Mouse (Mus musculus): ENCODE measurements around the gene Syp. TPM values are rescaled to one million over a fixed set of nuclear protein-coding genes. Genes with fewer than 3 reads are reported as not detected.
A peak's percentile ranks its signal among the peaks of the same experiment; 100 is the strongest.

Gene Syp
- polyA plus RNA-seq, 1 experiment = 1,108 TPM

DNA sequence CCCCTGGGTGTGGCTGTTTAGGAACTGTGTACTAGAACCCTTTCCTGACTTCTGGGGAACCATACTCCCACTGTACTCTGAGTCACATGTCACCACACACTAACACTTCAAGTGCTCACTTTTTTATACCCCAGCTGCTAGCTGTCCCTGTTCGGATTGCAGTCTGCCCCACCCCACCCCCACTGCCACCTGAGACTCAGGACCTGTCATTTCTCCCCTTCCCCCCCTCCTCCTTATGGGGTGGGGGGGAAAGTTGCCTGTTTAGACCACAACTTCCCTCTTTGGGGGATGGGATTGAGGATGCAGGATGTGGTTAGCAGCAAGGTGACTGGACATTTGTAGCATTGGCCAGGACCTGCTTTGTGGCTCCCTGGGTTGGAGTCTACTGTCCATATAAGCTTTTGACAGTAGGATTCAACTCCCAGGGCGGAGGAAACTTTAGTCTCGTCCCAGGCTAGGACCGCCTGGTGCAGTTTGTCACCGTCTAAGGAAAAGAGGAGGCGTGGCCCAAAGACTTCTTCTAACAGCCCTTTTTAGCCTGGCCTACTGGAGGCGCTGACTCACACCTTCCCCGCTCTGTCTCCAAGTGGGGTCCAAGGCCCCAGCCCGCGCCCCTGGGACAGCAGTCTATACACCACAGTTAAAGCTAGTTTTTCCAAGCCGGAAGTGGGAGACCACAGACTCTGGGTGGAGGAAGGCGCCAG is 35.5 kb downstream of the Syp start:
- no peaks in the 10 kb centered on the region for H3K4me1 ChIP-seq (ENCODE audit: control insufficient read depth, insufficient read depth, low read length)
- H3K27ac ChIP-seq (ENCODE audit: insufficient read depth, low read length) = no peak overlapping the region
- TF ChIP-seq CTCF (IDR thresholded peaks at IDR 0.05; ENCODE audit: extremely low read depth, insufficient read depth, low read length) (no peak), POLR2A (IDR thresholded peaks at IDR 0.05; ENCODE audit: extremely low read depth, insufficient read depth, low read length) (no peak)
- H3K4me3 ChIP-seq (ENCODE audit: insufficient read depth, low read length) = no peak overlapping the region; the same call in 1 of the 2 replicates

- TF ChIP-seq CTCF (IDR thresholded peaks at IDR 0.05; ENCODE audit: extremely low read depth, insufficient read depth, low read length) (no peak), POLR2A (IDR thresholded peaks at IDR 0.05; ENCODE audit: extremely low read depth, insufficient read depth, low read length) (no peak)
- no peak overlapping the region for H3K27ac ChIP-seq (ENCODE audit: insufficient read depth, low read length)
- peak overlapping the region; percentile 47 for H3K4me3 ChIP-seq (ENCODE audit: insufficient read depth, low read length)
- H3K4me1 ChIP-seq (ENCODE audit: control insufficient read depth, insufficient read depth, low read length) = no peaks in the 10 kb centered on the region
These were observed 36.2 kb downstream of the Syp start for GRCm38 (mm10) chrX:7674284-7675000.

GRCm38 (mm10) chrX:7675001-7675380 is 36.7 kb downstream of the Syp start:
- Histone ChIP-seq H3K27ac (ENCODE audit: insufficient read depth, low read length) (no peak overlapping the region), H3K4me1 (ENCODE audit: control insufficient read depth, insufficient read depth, low read length) (no peaks in the 10 kb centered on the region), H3K4me3 (ENCODE audit: insufficient read depth, low read length) (peak overlapping the region; percentile 47)
- no peak for TF ChIP-seq POLR2A (IDR thresholded peaks at IDR 0.05; ENCODE audit: extremely low read depth, insufficient read depth, low read length)
- TF ChIP-seq CTCF (IDR thresholded peaks at IDR 0.05; ENCODE audit: extremely low read depth, insufficient read depth, low read length) = no peak

GRCm38 (mm10) chrX:7678986-7679385 is 40.7 kb downstream of the Syp start:
- no peak overlapping the region for H3K4me3 ChIP-seq (ENCODE audit: insufficient read depth, low read length)
- H3K27ac ChIP-seq (ENCODE audit: insufficient read depth, low read length) = no peak overlapping the region
- TF ChIP-seq POLR2A (IDR thresholded peaks at IDR 0.05; ENCODE audit: extremely low read depth, insufficient read depth, low read length) (no peak), CTCF (IDR thresholded peaks at IDR 0.05; ENCODE audit: extremely low read depth, insufficient read depth, low read length) (0 out of 2 replicates have a peak, but pooled peaks have one; percentile 12)
- no peaks in the 10 kb centered on the region for H3K4me1 ChIP-seq (ENCODE audit: control insufficient read depth, insufficient read depth, low read length)

DNA sequence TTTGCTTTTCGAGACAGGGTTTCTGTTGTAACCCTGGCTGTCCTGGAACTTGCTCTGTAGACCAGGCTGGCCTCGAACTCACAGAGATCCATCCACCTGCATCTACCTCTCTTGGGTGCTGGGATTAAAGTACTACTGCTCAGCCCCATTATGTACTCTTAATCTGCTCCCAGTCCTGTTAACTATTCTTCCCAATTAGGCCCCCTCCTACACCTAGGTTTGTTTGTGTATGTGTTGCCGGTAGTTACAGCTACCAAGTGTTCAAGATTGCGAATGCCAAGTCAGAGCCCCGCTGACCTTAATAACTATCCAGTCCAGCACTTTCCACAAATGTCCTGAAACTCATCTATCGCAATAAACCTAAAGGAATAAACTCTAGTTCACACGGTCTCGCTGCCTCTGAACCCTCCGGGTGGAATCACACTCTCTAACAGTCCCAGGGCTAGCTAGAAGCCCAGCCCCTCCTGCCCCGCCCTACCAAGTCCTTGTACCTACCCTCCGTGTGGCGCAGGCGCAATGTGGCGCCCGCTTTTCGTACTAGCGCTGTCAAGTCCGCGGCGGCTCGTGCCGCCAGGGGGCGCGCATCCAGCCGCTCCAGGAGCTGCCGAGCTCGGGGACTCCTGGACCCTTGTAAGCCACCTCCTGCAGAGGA is 41.3 kb downstream of the Syp start:
- TF ChIP-seq CTCF (IDR thresholded peaks at IDR 0.05; ENCODE audit: extremely low read depth, insufficient read depth, low read length) = peak; percentile 13; the same call in 1 of the 2 replicates
- TF ChIP-seq POLR2A (IDR thresholded peaks at IDR 0.05; ENCODE audit: extremely low read depth, insufficient read depth, low read length) = no peak
- H3K27ac ChIP-seq (ENCODE audit: insufficient read depth, low read length) = no peak overlapping the region
- H3K4me3 ChIP-seq (ENCODE audit: insufficient read depth, low read length) = no peak overlapping the region
- H3K4me1 ChIP-seq (ENCODE audit: control insufficient read depth, insufficient read depth, low read length) = no peaks in the 10 kb centered on the region

GRCm38 (mm10) chrX:7680057-7680412 is 41.8 kb downstream of the Syp start:
- Histone ChIP-seq H3K4me3 (ENCODE audit: insufficient read depth, low read length) (no peak overlapping the region), H3K4me1 (ENCODE audit: control insufficient read depth, insufficient read depth, low read length) (no peaks in the 10 kb centered on the region), H3K27ac (ENCODE audit: insufficient read depth, low read length) (no peak overlapping the region)
- TF ChIP-seq CTCF (IDR thresholded peaks at IDR 0.05; ENCODE audit: extremely low read depth, insufficient read depth, low read length) (no peak), POLR2A (IDR thresholded peaks at IDR 0.05; ENCODE audit: extremely low read depth, insufficient read depth, low read length) (no peak)

DNA sequence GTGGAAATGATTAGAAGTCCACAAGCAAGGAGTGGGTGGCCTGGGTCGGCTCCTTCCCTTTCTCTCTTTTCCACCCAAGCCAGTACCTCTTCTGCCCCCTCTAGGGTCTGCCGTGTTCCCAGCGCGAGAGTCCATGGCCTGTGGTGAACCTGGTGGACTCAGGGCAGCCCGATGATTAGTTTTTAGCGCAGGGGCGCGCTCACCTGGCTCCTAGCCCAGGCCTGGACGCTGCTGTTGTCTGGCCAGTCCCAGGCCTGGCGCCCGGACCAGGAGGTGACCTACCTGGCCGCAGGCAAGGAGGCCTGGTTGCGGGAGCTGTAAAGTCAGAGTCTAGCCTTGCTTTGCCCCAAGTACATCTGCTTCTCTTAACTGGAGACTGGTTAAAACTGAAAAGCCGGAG is 42.6 kb downstream of the Syp start, which contains the start of gene Magix:
Magix (minus strand) TSS at position 388 of the 400 bp plus-strand sequence.
- Histone ChIP-seq H3K27ac (ENCODE audit: insufficient read depth, low read length) (no peak within 1 kb of the TSS; the same call in 1 of the 2 replicates), H3K4me1 (ENCODE audit: control insufficient read depth, insufficient read depth, low read length) (no peaks in the 10 kb centered on the region), H3K4me3 (ENCODE audit: insufficient read depth, low read length) (no peak within 1 kb of the TSS)
- TF ChIP-seq POLR2A (IDR thresholded peaks at IDR 0.05; ENCODE audit: extremely low read depth, insufficient read depth, low read length) = no peak
- no peak for TF ChIP-seq CTCF (IDR thresholded peaks at IDR 0.05; ENCODE audit: extremely low read depth, insufficient read depth, low read length)

DNA sequence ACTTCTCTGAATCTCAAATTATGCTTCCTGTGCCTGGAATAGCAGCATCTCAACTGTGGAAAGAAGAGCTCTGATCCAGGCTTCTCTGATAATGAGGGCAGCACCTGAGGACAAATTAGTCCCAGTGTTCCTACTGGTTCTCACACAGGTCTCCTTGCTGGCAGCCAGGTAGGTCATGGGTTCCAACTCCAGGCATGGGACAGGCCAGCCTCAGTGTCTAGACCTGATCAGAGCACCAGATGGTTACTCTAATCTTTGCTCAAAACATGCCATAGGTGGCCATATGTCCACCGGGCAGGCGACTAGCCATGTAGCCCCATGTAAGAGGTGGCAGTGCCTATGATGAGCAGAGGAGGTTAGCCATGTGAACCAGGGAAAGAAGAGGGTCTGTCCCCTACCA is 50.0 kb downstream of the Syp start:
- TF ChIP-seq POLR2A (IDR thresholded peaks at IDR 0.05; ENCODE audit: extremely low read depth, insufficient read depth, low read length) = no peak
- H3K4me3 ChIP-seq (ENCODE audit: insufficient read depth, low read length) = no peak overlapping the region
- H3K4me1 ChIP-seq (ENCODE audit: control insufficient read depth, insufficient read depth, low read length) = no peaks in the 10 kb centered on the region
- H3K27ac ChIP-seq (ENCODE audit: insufficient read depth, low read length) = no peak overlapping the region

DNA sequence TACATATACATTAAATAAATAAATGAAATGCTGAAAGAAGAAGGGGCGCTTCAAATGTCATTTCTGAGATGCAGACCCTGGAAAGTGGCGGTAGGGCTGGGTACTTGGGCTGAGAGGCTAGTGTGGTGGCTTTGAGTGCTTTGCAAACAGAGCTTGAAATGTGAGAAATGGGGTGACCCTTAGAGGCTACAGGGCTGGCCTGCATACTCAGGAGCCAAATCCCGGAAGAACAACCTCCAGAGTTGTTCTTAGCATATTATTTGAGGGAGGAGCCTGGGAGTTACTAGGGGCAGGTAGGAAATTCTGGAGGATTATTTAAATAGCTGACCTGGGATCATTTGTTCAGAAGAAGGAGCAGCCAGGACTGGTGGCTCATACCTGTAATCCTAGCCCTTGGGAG is 52.2 kb downstream of the Syp start:
- no peak overlapping the region for H3K4me3 ChIP-seq (ENCODE audit: insufficient read depth, low read length)
- no peak for TF ChIP-seq CTCF (IDR thresholded peaks at IDR 0.05; ENCODE audit: extremely low read depth, insufficient read depth, low read length)
- no peak for TF ChIP-seq POLR2A (IDR thresholded peaks at IDR 0.05; ENCODE audit: extremely low read depth, insufficient read depth, low read length)
- H3K4me1 ChIP-seq (ENCODE audit: control insufficient read depth, insufficient read depth, low read length) = no peaks in the 10 kb centered on the region
- no peak overlapping the region for H3K27ac ChIP-seq (ENCODE audit: insufficient read depth, low read length)
